Mouse (Mus musculus) neural tube, embryonic 14.5 days (tissue): Measurements from ENCODE around the gene Nup214. TPM values are rescaled to one million over a fixed set of nuclear protein-coding genes. Genes with fewer than 3 reads are reported as not detected.

ENCODE experiments used
- ATAC-seq: fragments of 200-750 bp; cut with Nextera tagmentation; 2 replicates; pipeline ENCODE4 v1.8.0; 2017; ENCODE audit warnings: low read depth, mild to moderate bottlenecking, moderate TSS enrichment, moderate library complexity
- H3K27ac ChIP-seq: fragments of 300-500 bp; sonication (generic); 2 replicates; pipeline ENCODE4 v1.5.1; 2014; ENCODE audit warnings: low read depth, mild to moderate bottlenecking, control low read depth, low read length, moderate library complexity, mixed read lengths
- H3K27me3 ChIP-seq: fragments of 300-500 bp; sonication (generic); 2 replicates; pipeline ENCODE4 v1.6.1; 2014; ENCODE audit warnings: low read length; ENCODE audit not compliant: control insufficient read depth, insufficient read depth
- H3K36me3 ChIP-seq: fragments of 300-500 bp; sonication (generic); 2 replicates; pipeline ENCODE4 v1.6.1; 2014; ENCODE audit warnings: low read length, mixed read lengths; ENCODE audit not compliant: control insufficient read depth, insufficient read depth
- H3K4me1 ChIP-seq: fragments of 300-500 bp; sonication (generic); 2 replicates; pipeline ENCODE4 v1.6.1; 2014; ENCODE audit warnings: low read length; ENCODE audit not compliant: control insufficient read depth, insufficient read depth
- H3K4me2 ChIP-seq: fragments of 300-500 bp; sonication (generic); 2 replicates; pipeline ENCODE4 v1.6.1; 2014; ENCODE audit warnings: mild to moderate bottlenecking, low read depth, low read length, control low read depth
- H3K4me3 ChIP-seq: fragments of 300-500 bp; sonication (generic); 2 replicates; pipeline ENCODE4 v1.5.1; 2014; ENCODE audit warnings: low read depth, low read length, control low read depth, mixed read lengths
- H3K9ac ChIP-seq: fragments of 300-500 bp; sonication (generic); replicated peaks from 2 replicates; pipeline ENCODE4 v1.6.1; 2014; ENCODE audit warnings: low read depth, mild to moderate bottlenecking, control low read depth, low read length, mixed read lengths
- H3K9me3 ChIP-seq: fragments of 300-500 bp; sonication (generic); 2 replicates; pipeline ENCODE4 v1.6.1; 2016; ENCODE audit warnings: low read length; ENCODE audit not compliant: control insufficient read depth
- WGBS: fragments of 180-500 bp; shearing (Covaris S2); extraction: QIAGEN DNeasy Blood & Tissue Kit; methylation state at CpG from one replicate; pipeline ENCODE4 v1.1.7; 2014; 5-methylcytosine and 5-hydroxymethylcytosine counted together
- polyA plus RNA-seq: library from polyadenylated mRNA; unstranded; fragments of >200 nt; fragmentation: Nextera tagmentation; extraction: Ambion mirVana; gene quantifications from 2 replicates; pipeline ENCODE4 v1.2.1, GENCODE M21; 2014

Gene Nup214
- polyA plus RNA-seq, 1 experiment from 2014 or later = 59.9 TPM

- Histone ChIP-seq H3K36me3 (peaks cover 60% of the 10 kb centered on the region), H3K9me3 (no peaks in the 10 kb centered on the region), H3K4me2 (no peak overlapping the region), H3K9ac (no peak overlapping the region), H3K27me3 (no peaks in the 10 kb centered on the region), H3K4me3 (no peak overlapping the region), H3K27ac (no peak overlapping the region), H3K4me1 (no peaks in the 10 kb centered on the region)
- WGBS = 100% methylated on average over 2 of the region's 2 CpGs
- no peak for ATAC-seq
Measured at GRCm38 (mm10) chr2:32041087-32041486, 66.9 kb downstream of the Nup214 start.

- no peaks in the 10 kb centered on the region for H3K27me3 ChIP-seq
- no peaks in the 10 kb centered on the region for H3K9me3 ChIP-seq
- 78% methylated on average over 5 of the region's 5 CpGs for WGBS
- H3K27ac ChIP-seq = no peak overlapping the region
- no peak overlapping the region for H3K9ac ChIP-seq
- no peak for ATAC-seq
- no peaks in the 10 kb centered on the region for H3K4me1 ChIP-seq
- no peak overlapping the region for H3K4me3 ChIP-seq
- peaks cover 53% of the 10 kb centered on the region for H3K36me3 ChIP-seq
- H3K4me2 ChIP-seq = no peak overlapping the region
Measured at GRCm38 (mm10) chr2:32043836-32044235, 69.6 kb downstream of the Nup214 start.

GRCm38 (mm10) chr2:32045375-32045774 lies 71.1 kb downstream of the Nup214 start:
- Histone ChIP-seq H3K4me3 (no peak overlapping the region), H3K27ac (no peak overlapping the region), H3K27me3 (no peaks in the 10 kb centered on the region), H3K36me3 (peaks cover 47% of the 10 kb centered on the region), H3K4me1 (no peaks in the 10 kb centered on the region), H3K4me2 (no peak overlapping the region), H3K9ac (no peak overlapping the region), H3K9me3 (no peaks in the 10 kb centered on the region)
- no peak for ATAC-seq
- WGBS = 84% methylated on average over 6 of the region's 6 CpGs

- no peaks in the 10 kb centered on the region for H3K9me3 ChIP-seq
- H3K27me3 ChIP-seq = no peaks in the 10 kb centered on the region
- whole genome bisulfite sequencing = 86% methylated on average over 10 of the region's 10 CpGs
- H3K4me3 ChIP-seq = no peak overlapping the region
- no peak overlapping the region for H3K4me2 ChIP-seq
- no peak for ATAC-seq
- peaks cover 42% of the 10 kb centered on the region for H3K36me3 ChIP-seq
- H3K27ac ChIP-seq = no peak overlapping the region
- no peak overlapping the region for H3K9ac ChIP-seq
- H3K4me1 ChIP-seq = no peaks in the 10 kb centered on the region
Measured at GRCm38 (mm10) chr2:32046009-32046408, 71.8 kb downstream of the Nup214 start.

- H3K4me1 ChIP-seq = no peaks in the 10 kb centered on the region
- no peak overlapping the region for H3K9ac ChIP-seq
- H3K4me2 ChIP-seq = no peak overlapping the region
- H3K36me3 ChIP-seq = peaks cover 42% of the 10 kb centered on the region
- ATAC-seq = no peak
- H3K4me3 ChIP-seq = no peak overlapping the region
- no peak overlapping the region for H3K27ac ChIP-seq
- WGBS = 88% methylated on average over 10 of the region's 10 CpGs
- no peaks in the 10 kb centered on the region for H3K9me3 ChIP-seq
- no peaks in the 10 kb centered on the region for H3K27me3 ChIP-seq
Measured at GRCm38 (mm10) chr2:32047323-32047722, 73.1 kb downstream of the Nup214 start.

- WGBS = 97% methylated on average over 8 of the region's 8 CpGs
- no peak overlapping the region for H3K4me3 ChIP-seq
- no peaks in the 10 kb centered on the region for H3K9me3 ChIP-seq
- H3K36me3 ChIP-seq = peaks cover 26% of the 10 kb centered on the region
- no peak overlapping the region for H3K27ac ChIP-seq
- H3K9ac ChIP-seq = no peak overlapping the region
- H3K4me1 ChIP-seq = no peaks in the 10 kb centered on the region
- no peaks in the 10 kb centered on the region for H3K27me3 ChIP-seq
- no peak overlapping the region for H3K4me2 ChIP-seq
- ATAC-seq = no peak
Measured at GRCm38 (mm10) chr2:32051791-32052190, 77.6 kb downstream of the Nup214 start.

GRCm38 (mm10) chr2:32052418-32052817 lies 78.2 kb downstream of the Nup214 start:
- Histone ChIP-seq H3K9ac (no peak overlapping the region), H3K27me3 (no peaks in the 10 kb centered on the region), H3K4me3 (no peak overlapping the region)

GRCm38 (mm10) chr2:32055357-32055965 lies 81.2 kb downstream of the Nup214 start:
- 54% methylated on average over 7 of the region's 7 CpGs for WGBS
- H3K9ac ChIP-seq = no peak overlapping the region
- H3K4me1 ChIP-seq = no peaks in the 10 kb centered on the region
- H3K27me3 ChIP-seq = no peaks in the 10 kb centered on the region
- H3K27ac ChIP-seq = no peak overlapping the region
- no peak overlapping the region for H3K4me3 ChIP-seq
- no peaks in the 10 kb centered on the region for H3K9me3 ChIP-seq
- peaks cover 11% of the 10 kb centered on the region for H3K36me3 ChIP-seq
- ATAC-seq = no peak
- H3K4me2 ChIP-seq = no peak overlapping the region

More at GRCm38 (mm10) chr2:32052418-32052817, 78.2 kb downstream of the Nup214 start:
- Histone ChIP-seq H3K27ac (no peak overlapping the region), H3K4me1 (no peaks in the 10 kb centered on the region), H3K9me3 (no peaks in the 10 kb centered on the region), H3K36me3 (peaks cover 26% of the 10 kb centered on the region), H3K4me2 (no peak overlapping the region)
- 95% methylated on average over 7 of the region's 7 CpGs for WGBS
- no peak for ATAC-seq

GRCm38 (mm10) chr2:32056524-32056923 lies 82.3 kb downstream of the Nup214 start:
- Histone ChIP-seq H3K9me3 (no peaks in the 10 kb centered on the region), H3K9ac (no peak overlapping the region), H3K4me1 (no peaks in the 10 kb centered on the region), H3K4me3 (no peak overlapping the region), H3K27ac (no peak overlapping the region), H3K4me2 (no peak overlapping the region), H3K27me3 (no peaks in the 10 kb centered on the region), H3K36me3 (peaks cover 11% of the 10 kb centered on the region)
- 92% methylated on average over 10 of the region's 10 CpGs for WGBS
- ATAC-seq = no peak
